Mouse (Mus musculus) left cerebral cortex, postnatal 25 days (tissue): ENCODE data around the gene Olfr523. TPM values are rescaled to one million over a fixed set of nuclear protein-coding genes. Genes with fewer than 3 reads are reported as not detected.

Experiments used
- DNase-seq, 2 experiments: peaks; one replicate each; pipeline ENCODE4 v3.0.0; 2022; ENCODE audit warnings: low spot score in 2 of 2, mixed read lengths in 1 of 2
- intact Hi-C: fragments of 180-260 bp; cut with DNase I; formaldehyde crosslinking; loops from one replicate; pipeline ENCODE4 v1.15.1; 2025
- total RNA-seq, 2 experiments: library from RNA; stranded (reverse); gene quantifications; 2 replicates each; pipeline ENCODE4 v1.2.3; 2021

Olfr523 gene
- total RNA-seq, 2 experiments from 2014 or later: not detected

- DNase-seq: no peak
- intact Hi-C loops: no loop called here
Observed at GRCm38 (mm10) chr7:140217967-140218366, 45.0 kb downstream of the Olfr523 start, which contains the start of gene Cd163l1. Cd163l1 (plus strand) TSS chr7:140218267.

GRCm38 (mm10) chr7:140219268-140219667 is 46.3 kb downstream of the Olfr523 start:
- no peak for DNase-seq
- intact Hi-C loops: no loop called here

GRCm38 (mm10) chr7:140220375-140220774 is 47.4 kb downstream of the Olfr523 start:
- no peak for DNase-seq
- intact Hi-C loops: no loop called here

GRCm38 (mm10) chr7:140224209-140224608 is 51.2 kb downstream of the Olfr523 start:
- intact Hi-C loops: no loop called here
- no peak for DNase-seq

Other genes starting within 250 kb of the Olfr523 start
- not detected for gene Utf1, start 229.4 kb upstream of the Olfr523 start, total RNA-seq
- gene 6430531B16Rik, start 194.5 kb upstream of the Olfr523 start, total RNA-seq: 1 to 10 TPM in 1 of 2 experiments, under 1 TPM in 1; 0.96 to 1.1 TPM
- gene Adam8, start 180.7 kb upstream of the Olfr523 start, total RNA-seq: 1 to 10 TPM; 2.6 to 2.7 TPM
- 10 to 100 TPM; 26.5 to 27.5 TPM for gene Zfp511, start 136.8 kb upstream of the Olfr523 start, total RNA-seq
- 10 to 100 TPM; 32.8 to 35.3 TPM for gene Tubgcp2, start 136.5 kb upstream of the Olfr523 start, total RNA-seq
- under 1 TPM in 1 of 2 experiments, not detected in 1; 0.23 TPM for gene Msx3, start 124.1 kb upstream of the Olfr523 start, total RNA-seq
- gene Caly, start 90.7 kb upstream of the Olfr523 start, total RNA-seq: 100 to 1,000 TPM; 184 to 195 TPM
- not detected for gene Prap1, start 79.8 kb upstream of the Olfr523 start, total RNA-seq
- gene Fuom, start 70.8 kb upstream of the Olfr523 start, total RNA-seq: 10 to 100 TPM; 56.2 to 56.3 TPM
- gene Paox, start 57.4 kb upstream of the Olfr523 start, total RNA-seq: 1 to 10 TPM; 5.2 to 5.3 TPM
- gene Echs1, start 56.7 kb upstream of the Olfr523 start, total RNA-seq: 10 to 100 TPM; 46.1 to 49.0 TPM
- gene Mtg1, start 35.7 kb upstream of the Olfr523 start, total RNA-seq: 10 to 100 TPM; 22.4 TPM
- 100 to 1,000 TPM; 160 to 172 TPM for gene Sprn, start 18.3 kb upstream of the Olfr523 start, total RNA-seq
- gene Olfr522, start 8.5 kb upstream of the Olfr523 start, total RNA-seq: not detected
- gene Olfr524, start 32.7 kb downstream of the Olfr523 start, total RNA-seq: not detected
- gene Cd163l1, start 45.0 kb downstream of the Olfr523 start, total RNA-seq: not detected
- gene 5830411N06Rik, start 74.1 kb downstream of the Olfr523 start, total RNA-seq: under 1 TPM in 1 of 2 experiments, not detected in 1; 0.16 TPM
- gene Olfr525, start 147.6 kb downstream of the Olfr523 start, total RNA-seq: not detected
- gene Olfr527, start 160.8 kb downstream of the Olfr523 start, total RNA-seq: not detected
- not detected for gene Olfr60, start 188.5 kb downstream of the Olfr523 start, total RNA-seq
- not detected for gene Olfr530, start 203.1 kb downstream of the Olfr523 start, total RNA-seq
- not detected for gene Olfr531, start 229.7 kb downstream of the Olfr523 start, total RNA-seq
- gene Olfr532, start 248.4 kb downstream of the Olfr523 start, total RNA-seq: not detected